Mouse (Mus musculus): ENCODE measurements around the gene Ngf.

Gene Ngf

GRCm38 (mm10) chr3:102469713-102470448 lies at the start of gene Ngf:
Gene Ngf (plus strand): TSS chr3:102469919.
- DNase-seq (ENCODE audit: low read depth), result no peak

DNA sequence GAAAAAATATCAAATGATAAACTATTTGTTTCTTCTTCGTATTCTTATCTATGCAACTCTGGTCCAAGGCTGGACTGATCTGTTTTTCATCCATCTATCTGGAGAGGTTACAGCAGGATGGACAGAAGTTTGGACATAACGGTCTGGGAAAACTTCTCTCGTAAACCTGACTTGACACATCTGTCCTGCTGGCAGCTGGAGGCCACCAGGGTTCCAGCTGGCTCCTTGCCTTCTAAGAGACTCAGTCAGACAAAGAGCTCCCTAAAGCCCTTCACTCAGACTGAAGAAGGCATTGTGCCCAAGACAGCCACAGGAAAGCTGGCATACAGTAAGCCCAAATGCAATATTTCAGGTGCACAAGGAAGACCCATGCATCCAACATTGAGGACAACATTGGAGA lies 24.2 kb upstream of the Ngf start:
- no peak for DNase-seq (ENCODE audit: low read depth)

- DNase-seq (ENCODE audit: low read depth), result no peak
Measured at GRCm38 (mm10) chr3:102446691-102447090, 23.0 kb upstream of the Ngf start.

DNA sequence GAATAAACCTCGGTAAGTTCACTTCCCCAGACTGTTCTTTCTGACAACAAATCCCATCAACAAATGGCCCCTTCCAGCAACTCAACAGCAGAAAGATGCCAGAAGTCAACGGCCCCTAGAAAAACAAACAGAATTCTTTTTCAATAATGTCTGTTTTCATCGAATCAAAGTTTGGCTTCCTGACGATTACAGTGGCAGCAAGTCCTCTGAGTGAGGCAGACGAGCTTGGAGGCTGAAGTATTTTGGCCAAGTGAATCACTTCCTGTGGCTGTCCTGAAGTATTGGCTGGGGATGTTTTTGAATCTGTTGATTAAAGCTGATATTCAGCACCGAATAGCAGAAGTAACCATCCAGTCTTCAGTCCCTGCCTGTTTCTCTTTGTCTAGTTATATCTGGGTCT lies 15.2 kb upstream of the Ngf start:
- DNase-seq (ENCODE audit: low read depth), result no peak

DNA sequence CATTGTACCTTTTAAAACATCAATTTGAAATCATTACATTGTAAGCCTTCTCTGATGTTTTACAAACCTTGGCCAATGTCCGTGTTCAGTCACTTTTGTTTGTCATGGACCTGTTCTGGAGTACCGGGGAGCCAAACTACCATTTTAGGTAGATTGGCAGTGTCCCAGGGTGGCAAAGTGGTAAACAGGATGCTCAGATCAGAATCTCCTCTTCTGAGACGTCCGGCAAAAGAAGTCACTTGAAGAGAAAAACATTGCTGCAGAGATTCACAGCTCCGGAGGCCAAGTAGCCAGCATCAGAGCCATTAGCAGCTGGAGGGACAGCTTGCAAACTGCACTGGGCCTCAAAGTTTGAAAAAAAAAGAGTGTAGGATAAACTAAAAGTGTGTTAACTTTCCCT lies 9.2 kb upstream of the Ngf start:
- DNase-seq (ENCODE audit: low read depth), result no peak

DNA sequence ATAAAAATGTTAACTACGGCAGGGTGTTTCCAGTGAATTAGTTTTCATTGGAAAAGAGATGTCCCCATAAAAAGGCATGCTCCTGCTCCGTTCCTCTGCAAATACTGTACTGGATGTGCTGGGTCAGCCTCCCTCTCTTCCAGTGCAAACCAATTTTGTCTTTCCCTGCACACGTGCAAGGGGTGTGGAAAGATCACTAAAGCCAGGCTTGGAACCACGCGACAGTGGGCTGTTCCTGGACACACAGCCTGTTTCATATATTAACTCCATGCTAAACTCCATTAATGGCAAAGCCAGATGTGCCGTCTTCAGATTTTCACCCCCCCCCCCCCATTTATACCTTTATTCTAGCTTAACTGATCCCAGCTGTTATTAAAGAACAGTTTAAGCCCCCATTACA lies 8.7 kb upstream of the Ngf start:
- no peak for DNase-seq (ENCODE audit: low read depth)

- DNase-seq (ENCODE audit: low read depth), result no peak
Measured at GRCm38 (mm10) chr3:102462703-102463336, 6.9 kb upstream of the Ngf start.

GRCm38 (mm10) chr3:102463339-102463738 lies 6.4 kb upstream of the Ngf start:
- no peak for DNase-seq (ENCODE audit: low read depth)

DNA sequence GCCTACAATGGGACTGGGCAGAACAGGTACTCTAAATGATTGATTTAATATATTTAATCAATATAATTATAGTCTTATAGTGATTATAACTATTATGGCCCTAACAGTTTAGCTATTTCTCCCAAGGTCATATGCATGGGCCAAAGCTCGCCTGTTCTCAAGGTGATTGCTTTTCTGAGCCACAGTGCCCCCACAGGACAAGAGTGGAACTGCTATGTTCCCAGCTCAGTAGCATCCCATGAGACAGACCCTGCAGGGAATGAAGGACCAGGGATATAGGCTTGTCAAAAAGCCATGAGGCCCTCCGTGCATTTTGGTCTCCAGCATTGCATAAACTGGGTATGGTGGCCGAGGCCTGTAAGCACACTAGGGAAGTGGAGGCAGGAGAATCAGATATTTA lies 3.1 kb upstream of the Ngf start:
- DNase-seq (ENCODE audit: low read depth), result peak; percentile 1

DNA sequence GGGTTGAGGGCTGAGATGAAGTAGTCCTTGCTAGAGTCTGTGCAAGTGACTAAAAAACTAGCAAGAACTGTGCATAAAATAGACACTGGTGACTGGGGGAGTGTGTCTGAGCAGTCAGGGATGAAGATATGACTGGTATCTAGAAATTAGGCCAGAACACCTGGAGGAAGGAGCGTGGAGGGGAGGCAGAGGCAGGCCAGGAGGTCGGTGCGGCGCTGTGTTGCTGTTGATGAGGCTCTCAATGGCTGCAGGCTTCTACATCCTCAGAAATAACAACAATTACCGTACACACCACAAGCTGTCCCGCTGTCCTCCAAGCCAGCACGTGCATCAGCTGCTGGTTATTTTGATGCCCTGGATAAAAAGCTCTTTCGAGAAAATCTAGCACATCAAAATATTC lies 2.6 kb upstream of the Ngf start:
- no peak for DNase-seq (ENCODE audit: low read depth)

GRCm38 (mm10) chr3:102471251-102471650 lies 1.5 kb downstream of the Ngf start:
- no peak for DNase-seq (ENCODE audit: low read depth)

- DNase-seq (ENCODE audit: low read depth), result no peak
Measured at GRCm38 (mm10) chr3:102471799-102472198, 2.1 kb downstream of the Ngf start.

GRCm38 (mm10) chr3:102474275-102475155 lies 4.8 kb downstream of the Ngf start:
- DNase-seq (ENCODE audit: low read depth), result no peak

- no peak for DNase-seq (ENCODE audit: low read depth)
Measured at GRCm38 (mm10) chr3:102477917-102478694, 8.4 kb downstream of the Ngf start.

DNA sequence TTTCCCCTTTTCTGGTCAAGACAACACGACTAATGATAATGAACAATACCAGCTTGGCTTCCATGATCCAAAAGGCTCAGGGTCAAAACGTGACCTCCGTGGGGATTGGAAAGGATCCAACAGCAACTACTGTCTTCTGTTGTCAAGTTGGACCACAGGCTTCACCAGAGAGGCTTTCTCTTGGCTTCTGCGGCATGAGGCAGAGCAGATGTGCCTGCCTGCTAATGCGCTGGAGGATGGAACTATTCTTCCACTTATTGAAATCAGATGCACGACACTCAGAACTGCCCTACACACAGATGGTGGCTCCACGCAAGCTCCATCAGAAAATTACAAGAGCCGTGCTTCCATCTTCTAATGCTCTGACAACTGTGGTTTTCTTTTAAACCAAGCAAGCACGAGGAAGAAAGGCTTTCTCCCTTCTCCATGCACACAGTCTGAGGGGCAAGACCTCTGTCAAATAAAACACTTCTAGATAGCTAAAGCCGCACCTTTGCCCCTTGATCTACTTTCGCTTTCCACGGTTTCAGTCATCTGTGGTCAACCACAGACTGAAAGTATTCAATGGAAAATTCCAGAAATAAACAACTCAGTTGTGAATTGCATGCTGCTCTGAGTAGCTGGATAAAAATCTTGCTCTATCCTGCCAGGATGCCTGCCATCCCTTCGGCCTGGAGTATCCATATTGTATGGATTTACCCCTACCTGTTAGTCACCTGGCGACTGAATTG lies 20.8 kb downstream of the Ngf start:
- no peak for DNase-seq (ENCODE audit: low read depth)

DNA sequence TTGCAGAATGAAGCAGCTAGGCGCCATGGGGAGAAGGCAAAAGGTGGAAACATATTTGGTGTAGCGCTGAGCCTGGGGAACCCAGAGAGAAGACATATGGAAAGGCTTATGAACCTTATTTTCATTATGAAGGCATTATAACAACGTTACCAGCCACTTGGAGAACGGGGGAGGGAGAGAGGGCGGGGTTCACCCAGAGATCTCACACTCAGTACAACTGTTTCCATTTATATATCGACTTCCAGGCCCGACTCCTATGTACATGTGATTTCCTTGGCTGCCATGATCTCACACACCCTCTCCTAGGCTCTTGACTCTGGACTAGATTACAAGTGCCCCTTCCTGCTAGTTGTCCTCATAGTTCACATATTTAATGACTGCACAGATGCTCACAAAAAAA lies 28.4 kb downstream of the Ngf start:
- DNase-seq (ENCODE audit: low read depth), result no peak

DNA sequence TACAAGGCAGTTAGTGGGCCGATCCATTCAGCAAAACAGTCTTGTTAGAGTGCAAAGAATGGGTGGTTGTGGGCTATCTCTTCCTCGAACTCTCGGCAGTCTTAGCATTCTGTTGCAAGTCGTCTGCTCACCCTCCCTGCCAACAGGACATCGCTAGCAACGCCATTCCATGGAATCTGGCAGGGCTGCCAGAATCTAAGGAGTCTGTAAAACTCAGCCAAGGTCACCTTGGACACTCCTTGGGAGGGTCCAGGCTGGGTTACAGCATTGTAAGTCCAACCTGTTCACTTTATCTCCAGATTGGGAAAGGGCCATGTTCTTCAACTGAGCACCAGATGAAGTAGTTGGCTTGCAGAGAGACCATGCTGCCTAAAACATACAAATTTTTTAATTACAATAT lies 29.2 kb downstream of the Ngf start:
- no peak for DNase-seq (ENCODE audit: low read depth)

GRCm38 (mm10) chr3:102500031-102500430 lies 30.3 kb downstream of the Ngf start:
- DNase-seq (ENCODE audit: low read depth), result no peak

- no peak for DNase-seq (ENCODE audit: low read depth)
Measured at GRCm38 (mm10) chr3:102501186-102501585, 31.5 kb downstream of the Ngf start.

DNA sequence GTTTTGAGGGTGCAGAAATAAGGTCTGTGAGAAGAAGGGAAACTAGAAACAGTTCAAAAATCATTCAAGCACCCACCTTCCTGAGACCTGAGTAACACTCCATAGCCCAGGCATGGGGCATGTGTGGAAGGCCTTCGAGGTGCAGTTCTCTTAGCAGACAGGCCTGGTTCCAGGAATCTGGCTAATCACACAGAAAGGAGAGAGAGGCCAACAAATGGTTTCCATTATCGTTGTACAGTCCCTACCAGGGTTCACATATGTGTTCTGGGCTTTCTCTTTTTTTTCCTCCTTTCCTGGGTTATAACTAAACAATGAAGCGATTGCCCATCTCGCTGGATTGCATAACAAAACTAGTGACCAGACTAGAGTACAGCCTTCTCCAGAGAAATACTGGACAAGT lies 35.4 kb downstream of the Ngf start:
- no peak for DNase-seq (ENCODE audit: low read depth)

GRCm38 (mm10) chr3:102506061-102506460 lies 36.3 kb downstream of the Ngf start:
- no peak for DNase-seq (ENCODE audit: low read depth)

All from 416B (cell line).